11 mouse cellular contexts compared by ENCODE assay signal in the genomic region with DNA sequence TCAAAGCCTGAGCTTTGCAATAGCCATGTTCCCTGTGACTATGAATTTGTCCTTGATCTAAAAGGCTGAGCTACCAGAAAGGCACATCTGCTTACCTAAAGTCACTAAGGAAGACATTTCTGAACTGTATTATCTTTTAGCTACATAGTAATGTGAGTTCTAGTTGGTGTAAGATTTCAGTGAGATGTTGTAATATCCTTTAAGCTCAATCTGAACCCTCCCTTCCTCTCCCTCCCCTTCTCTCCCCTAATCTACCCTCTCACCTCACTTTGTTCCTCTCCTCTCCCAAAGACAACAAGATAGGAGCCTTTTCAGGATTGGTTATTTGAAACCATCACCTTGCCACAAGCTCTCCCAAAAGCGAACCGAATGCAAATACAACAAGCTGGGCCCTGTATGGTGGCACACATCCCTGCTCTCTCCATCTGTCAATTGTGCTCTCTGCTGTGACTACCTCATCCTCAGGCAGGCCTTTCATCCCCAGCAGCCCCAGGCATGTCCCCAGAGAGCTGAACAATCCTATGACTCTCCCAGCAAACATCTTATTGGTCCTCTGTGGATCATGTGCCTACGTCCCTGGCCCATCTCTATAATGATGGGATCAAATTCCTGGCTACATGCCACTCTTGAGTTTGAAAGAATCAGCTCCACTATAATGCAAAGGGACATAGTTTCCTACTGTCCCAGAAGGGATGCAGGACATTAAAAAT. TPM values are rescaled to one million over a fixed set of nuclear protein-coding genes. Genes with fewer than 3 reads are reported as not detected.
DNase-seq lines count a peak whose midpoint lies in the region; ATAC-seq and TF ChIP-seq lines count a peak whose summit lies in the region.
"Had no signal": no experiment of that assay in that cellular context is flagged by ENCODE, and none has a peak within 500 bp of the region (broad histone marks: within the 10 kb centered on the region; RNA-seq: fewer than 3 reads in every experiment).

No protein-coding gene starts in this region.

- 68% methylated on average over 3 of the region's 3 CpGs for WGBS in heart, embryonic 15.5 days
- 44% methylated on average over 3 of the region's 3 CpGs for WGBS in hindbrain, embryonic 14.5 days

- peaks cover 8% of the 10 kb centered on the region for H3K4me1 ChIP-seq in heart, embryonic 15.5 days (replicated peaks)
- no peaks in the 10 kb centered on the region for H3K4me1 ChIP-seq in cortical plate, adult 2 months (ENCODE audit: control insufficient read depth, insufficient read depth, low read length)
- H3K4me1 ChIP-seq in hindbrain, embryonic 14.5 days (replicated peaks; ENCODE audit: control insufficient read depth, insufficient read depth, low read length): no peaks in the 10 kb centered on the region

- 0 out of 2 replicates have a peak overlapping the region, but pooled peaks have one; percentile 28 for H3K27ac ChIP-seq in heart, embryonic 15.5 days
- H3K27ac ChIP-seq in cortical plate, adult 2 months (ENCODE audit: insufficient read depth, low read length): 0 out of 2 replicates have a peak overlapping the region, but pooled peaks have one; percentile 48
- no peak overlapping the region for H3K27ac ChIP-seq in hindbrain, embryonic 14.5 days
- H3K27ac ChIP-seq: macrophage had no signal

- no peaks in the 10 kb centered on the region for H3K9me3 ChIP-seq in heart, embryonic 15.5 days (replicated peaks)
- H3K9me3 ChIP-seq in hindbrain, embryonic 14.5 days (ENCODE audit: control insufficient read depth, low read length): no peaks in the 10 kb centered on the region

- no peak overlapping the region for H3K4me2 ChIP-seq in heart, embryonic 15.5 days
- H3K4me2 ChIP-seq in hindbrain, embryonic 14.5 days (replicated peaks): no peak overlapping the region

- TF ChIP-seq CTCF in cortical plate, adult 2 months (IDR thresholded peaks at IDR 0.05; ENCODE audit: extremely low read depth, insufficient read depth, low read length): no peak

- no peak for DNase-seq in heart, adult 8-10 months (ENCODE audit: low spot score)
- DNase-seq in 3134 (ENCODE audit: extremely low read depth, insufficient read length, low spot score): peak; percentile 80
- DNase-seq in hindbrain, embryonic 14.5 days (ENCODE audit: low spot score): peak; percentile 47
- no peak for DNase-seq in yolk sac, embryonic 10.5 days (ENCODE audit: low spot score)
- DNase-seq in kidney, adult 11 months: no peak
- no peak for DNase-seq in right cerebral cortex, postnatal 10 days (ENCODE audit: low spot score in 2 of 2)
- DNase-seq: cerebellum, postnatal 25 days; kidney, adult 2 months had no signal

- no peak for TF ChIP-seq POLR2A in cortical plate, adult 2 months (IDR thresholded peaks at IDR 0.05; ENCODE audit: extremely low read depth, insufficient read depth, low read length)

- no peak overlapping the region for H3K4me3 ChIP-seq in heart, embryonic 15.5 days
- H3K4me3 ChIP-seq in cortical plate, adult 2 months (ENCODE audit: insufficient read depth, low read length): no peak overlapping the region
- no peak overlapping the region for H3K4me3 ChIP-seq in hindbrain, embryonic 14.5 days (replicated peaks; ENCODE audit: low read length)

- H3K9ac ChIP-seq in heart, embryonic 15.5 days: no peak overlapping the region
- H3K9ac ChIP-seq in hindbrain, embryonic 14.5 days: no peak overlapping the region

- no peaks in the 10 kb centered on the region for H3K36me3 ChIP-seq in heart, embryonic 15.5 days
- no peaks in the 10 kb centered on the region for H3K36me3 ChIP-seq in hindbrain, embryonic 14.5 days (replicated peaks; ENCODE audit: control insufficient read depth, insufficient read depth)

- ATAC-seq in heart, embryonic 15.5 days (replicated peaks; ENCODE audit: insufficient number of reproducible peaks, insufficient read depth, low FRiP score, low read depth): no peak
- ATAC-seq in hindbrain, embryonic 14.5 days (ENCODE audit: low FRiP score): peak; percentile 60; the same call in 1 of the 2 replicates

- H3K27me3 ChIP-seq in heart, embryonic 15.5 days: no peaks in the 10 kb centered on the region
- H3K27me3 ChIP-seq in hindbrain, embryonic 14.5 days (ENCODE audit: control insufficient read depth, insufficient read depth, low read length): no peaks in the 10 kb centered on the region

RNA-seq across cellular contexts. Expression of gene Snn, which starts 39.2 kb away (rescaled TPM):
- polyA plus RNA-seq in heart, embryonic 15.5 days (2015; fragmentation: Nextera tagmentation; extraction: Ambion mirVana): 34.0 and 43.3 TPM in 2 replicates
- total RNA-seq in heart, adult 8-10 months (2022): 10 to 100 TPM; 24.1 to 31.1 (median 28.1) TPM
- 174 and 183 TPM in 2 replicates for polyA plus RNA-seq in cortical plate, adult 2 months (2012; rRNA removed)
- 147 and 158 TPM in 2 replicates for polyA plus RNA-seq in hindbrain, embryonic 14.5 days (2014; fragmentation: Nextera tagmentation; extraction: Ambion mirVana)

RNA-seq across cellular contexts. Expression of gene Litaf, which starts 44.4 kb away (rescaled TPM):
- 66.8 and 75.0 TPM in 2 replicates for polyA plus RNA-seq in heart, embryonic 15.5 days (2015; fragmentation: Nextera tagmentation; extraction: Ambion mirVana)
- 10 to 100 TPM; 12.9 to 20.3 (median 14.4) TPM for total RNA-seq in heart, adult 8-10 months (2022)
- 37.0 and 45.0 TPM in 2 replicates for polyA plus RNA-seq in cortical plate, adult 2 months (2012; rRNA removed)
- polyA plus RNA-seq in hindbrain, embryonic 14.5 days (2014; fragmentation: Nextera tagmentation; extraction: Ambion mirVana): 23.9 and 27.2 TPM in 2 replicates

Comparison
In these comparisons a context has a peak if more than half of its experiments do, and no peak if none do; other contexts are left out.
1. DNase-seq: peak in 3134 (single experiment) and hindbrain, embryonic 14.5 days (single experiment); none in heart, adult 8-10 months (single experiment), yolk sac, embryonic 10.5 days (single experiment), kidney, adult 11 months (single experiment) and right cerebral cortex, postnatal 10 days (0 of 2).